Comparison of ENCODE assay signal across 15 mouse cellular contexts in the genomic region with DNA sequence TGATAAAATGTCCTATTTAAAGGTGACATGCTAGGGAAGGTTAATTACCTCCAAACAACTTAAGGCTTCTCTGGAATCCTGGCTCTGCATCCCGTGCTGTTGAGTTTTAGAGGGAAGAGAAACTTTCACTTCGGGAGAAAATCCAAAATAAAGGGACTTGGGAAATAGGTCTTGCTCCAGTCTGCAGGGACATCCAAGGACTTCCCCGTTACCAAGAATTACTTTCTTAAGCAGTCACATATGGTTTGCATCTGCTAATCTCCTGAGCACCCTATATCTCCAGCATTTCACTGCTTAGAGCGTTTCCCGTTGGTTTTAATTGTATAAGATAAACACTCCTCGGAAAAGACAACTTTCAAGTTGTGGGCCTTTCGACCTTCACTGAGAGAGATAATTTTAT.
"Had no signal": no experiment of that assay in that cellular context is flagged by ENCODE, and none has a peak within 500 bp of the region (broad histone marks: within the 10 kb centered on the region; RNA-seq: fewer than 3 reads in every experiment).

No protein-coding gene starts in this region.

- H3K9me3 ChIP-seq: neural tube, embryonic 15.5 days; stomach, embryonic 15.5 days had no signal

- H3K4me1 ChIP-seq: stomach, embryonic 15.5 days had no signal

- H3K4me3 ChIP-seq: neural tube, embryonic 15.5 days; stomach, embryonic 15.5 days had no signal

- H3K27ac ChIP-seq: neural tube, embryonic 15.5 days; stomach, embryonic 15.5 days; stomach, postnatal 0 days had no signal

- H3K4me2 ChIP-seq: neural tube, embryonic 15.5 days; stomach, embryonic 15.5 days had no signal

- H3K27me3 ChIP-seq: neural tube, embryonic 15.5 days; stomach, embryonic 15.5 days had no signal

- DNase-seq: retina, postnatal 1 day; right cerebral cortex, adult 18-20 months; right cerebral cortex, postnatal 14 days; right cerebral cortex, postnatal 25 days; right cerebral cortex, postnatal 4 days; spleen, adult 18-20 months; thymus, adult 18-20 months; thymus, adult 2 months; thymus, postnatal 14 days; thymus, postnatal 25 days; thymus, postnatal 36 days; thymus, postnatal 4 days had no signal

- H3K36me3 ChIP-seq: neural tube, embryonic 15.5 days; stomach, embryonic 15.5 days had no signal

- H3K9ac ChIP-seq: neural tube, embryonic 15.5 days; stomach, embryonic 15.5 days had no signal
